ENCODE assay signal across 1 mouse cellular context in genomic region chr4:41760288-41760721, GRCm38 (mm10).
TF ChIP-seq lines count a peak whose summit lies in the region.

No protein-coding gene starts in this region.

TF ChIP-seq in MEL, 35 proteins besides CTCF, POLR2A, EP300 and RAD21 (continued from another document):
- TF ChIP-seq SIN3A (IDR thresholded peaks at IDR 0.05; ENCODE audit: low read length): peak; percentile 83; the same call in 1 of the 2 replicates
- TF ChIP-seq NELFE (IDR thresholded peaks at IDR 0.05; ENCODE audit: low read depth, low read length): peak; percentile 54
- no peak for TF ChIP-seq MYB (IDR thresholded peaks at IDR 0.05; ENCODE audit: low read depth, low read length)
- TF ChIP-seq ZKSCAN1 (IDR thresholded peaks at IDR 0.05; ENCODE audit: low read depth, low read length): no peak
- no peak for TF ChIP-seq ZNF384 (IDR thresholded peaks at IDR 0.05; ENCODE audit: low read depth, low read length)
- TF ChIP-seq ELF1 (IDR thresholded peaks at IDR 0.05; ENCODE audit: low read depth, low read length): peak; percentile 53; the same call in 1 of the 2 replicates
- no peak for TF ChIP-seq POLR2AphosphoS5 (IDR thresholded peaks at IDR 0.05; ENCODE audit: borderline replicate concordance, low read depth, low read length)
- TF ChIP-seq GABPA (IDR thresholded peaks at IDR 0.05; ENCODE audit: low read depth, low read length): 0 out of 2 replicates have a peak, but pooled peaks have one; percentile 33
- no peak for TF ChIP-seq TBP (IDR thresholded peaks at IDR 0.05; ENCODE audit: low read depth, low read length)
- no peak for TF ChIP-seq MAZ (IDR thresholded peaks at IDR 0.05; ENCODE audit: low read depth, low read length)
- no peak for TF ChIP-seq ZC3H11A (IDR thresholded peaks at IDR 0.05; ENCODE audit: low read depth, low read length)
- no peak for TF ChIP-seq BHLHE40 (IDR thresholded peaks at IDR 0.05; ENCODE audit: borderline replicate concordance, low read depth, low read length)
- no peak for TF ChIP-seq CHD1 (IDR thresholded peaks at IDR 0.05; ENCODE audit: low read depth, low read length)
- TF ChIP-seq MAX (IDR thresholded peaks at IDR 0.05; ENCODE audit: low read length): no peak
- no peak for TF ChIP-seq USF2 (IDR thresholded peaks at IDR 0.05; ENCODE audit: borderline replicate concordance in 1 of 2, insufficient read depth in 1 of 2, low read depth in 1 of 2, low read length in 2 of 2)
- 0 out of 2 replicates have a peak, but pooled peaks have one; percentile 14 for TF ChIP-seq ETS1 (IDR thresholded peaks at IDR 0.05; ENCODE audit: low read depth, low read length)
- 0 out of 2 replicates have a peak, but pooled peaks have one; percentile 45 for TF ChIP-seq UBTF (IDR thresholded peaks at IDR 0.05; ENCODE audit: borderline replicate concordance, insufficient read depth, low read depth, low read length)
- no peak for TF ChIP-seq CHD2 (IDR thresholded peaks at IDR 0.05; ENCODE audit: low read length)
- no peak for TF ChIP-seq SMC3 (IDR thresholded peaks at IDR 0.05; ENCODE audit: low read depth, low read length)
- TF ChIP-seq USF1 (IDR thresholded peaks at IDR 0.05; ENCODE audit: low read depth, low read length): no peak
- peak; percentile 55; the same call in 1 of the 2 replicates for TF ChIP-seq POLR2AphosphoS2 (IDR thresholded peaks at IDR 0.05; ENCODE audit: low read length)
- TF ChIP-seq HCFC1 (IDR thresholded peaks at IDR 0.05; ENCODE audit: low read depth, low read length): peak; percentile 64
- TF ChIP-seq TAL1 (IDR thresholded peaks at IDR 0.05; ENCODE audit: low read length): no peak
- no peak for TF ChIP-seq TCF12 (IDR thresholded peaks at IDR 0.05; ENCODE audit: low read depth, low read length)
- peak; percentile 71 for TF ChIP-seq ZMIZ1 (IDR thresholded peaks at IDR 0.05; ENCODE audit: low read depth, low read length)
- no peak for TF ChIP-seq NRF1 (IDR thresholded peaks at IDR 0.05; ENCODE audit: insufficient read depth, low read depth, low read length, poor library complexity, severe bottlenecking)
- no peak for TF ChIP-seq MEF2A (IDR thresholded peaks at IDR 0.05; ENCODE audit: extremely low read depth, insufficient replicate concordance, low read depth, low read length, poor library complexity, severe bottlenecking)
- TF ChIP-seq MXI1 (IDR thresholded peaks at IDR 0.05; ENCODE audit: low read depth, low read length): 0 out of 2 replicates have a peak, but pooled peaks have one; percentile 34
- TF ChIP-seq KAT2A (conservative IDR thresholded peaks at IDR 0.05; ENCODE audit: low read depth, low read length): peak; percentile 21; the same call in 1 of the 2 replicates
- TF ChIP-seq MAFK (IDR thresholded peaks at IDR 0.05; ENCODE audit: borderline replicate concordance, low read depth, low read length): no peak
- no peak; the same call in 1 of the 2 replicates for TF ChIP-seq GATA1 (IDR thresholded peaks at IDR 0.05; ENCODE audit: low read depth, low read length)
- TF ChIP-seq E2F4 (IDR thresholded peaks at IDR 0.05; ENCODE audit: borderline replicate concordance, low read depth, low read length): no peak
- TF ChIP-seq RCOR1 (IDR thresholded peaks at IDR 0.05; ENCODE audit: low read depth, low read length): no peak
